Mouse (Mus musculus): ENCODE results near the gene Cycs. TPM values are rescaled to one million over a fixed set of nuclear protein-coding genes. Genes with fewer than 3 reads are reported as not detected.
A peak's percentile ranks its signal among the peaks of the same experiment; 100 is the strongest.

Gene Cycs
- 73.5 and 76.4 TPM in 2 replicates for polyA plus RNA-seq (2015; fragmentation: Nextera tagmentation; extraction: Ambion mirVana)

DNA sequence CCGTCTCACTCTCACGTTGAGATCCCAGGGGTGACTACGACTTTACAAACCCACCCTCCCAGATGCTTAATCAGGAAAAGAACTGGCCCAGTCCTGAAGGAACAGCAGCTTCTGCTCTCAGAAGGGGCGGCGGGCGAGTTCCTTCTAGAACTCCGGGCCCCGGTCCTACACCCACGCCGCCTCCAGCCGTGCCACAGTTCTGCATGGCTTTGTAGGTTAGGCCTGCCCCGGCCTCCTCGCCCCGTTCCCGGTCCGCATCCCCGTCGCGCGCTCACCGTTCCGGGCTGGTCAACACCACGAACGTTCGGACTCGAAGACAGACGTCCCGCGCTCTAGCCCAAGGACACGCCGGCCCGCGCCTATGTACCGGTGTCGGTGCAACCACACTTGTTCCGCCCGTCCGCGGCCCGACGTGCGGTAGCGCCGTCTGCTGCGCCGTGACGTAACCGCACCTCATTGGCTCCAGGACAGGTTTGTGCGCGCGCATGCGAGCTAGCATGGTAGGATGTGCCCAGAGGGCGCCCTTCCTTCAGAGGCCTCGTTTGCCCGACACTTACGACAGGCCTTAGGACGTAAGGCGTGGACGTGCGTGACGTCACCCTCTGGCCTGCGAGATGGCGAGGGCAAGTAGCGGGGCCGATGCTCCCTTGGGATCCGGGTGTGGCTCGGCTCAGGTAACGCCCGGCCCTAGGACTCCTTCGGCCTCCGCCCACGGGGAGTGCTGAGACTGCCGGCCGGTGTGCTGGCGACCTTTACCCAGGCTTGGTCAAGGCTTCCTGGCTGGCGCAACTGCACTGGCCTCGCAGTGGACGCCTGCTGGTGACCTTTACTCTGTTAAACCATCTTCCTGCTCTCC lies at the start of gene Cycs:
Cycs (minus strand) TSS at position 398 of the 856 bp plus-strand sequence.
- WGBS = under 1% methylated on average over 78 of the region's 78 CpGs
- peaks cover 12% of the 10 kb centered on the region for H3K4me1 ChIP-seq (replicated peaks)
- H3K4me3 ChIP-seq = peak within 1 kb of the TSS; percentile 82
- ATAC-seq (ENCODE audit: low FRiP score) = peak; percentile 98
- H3K9ac ChIP-seq = peak within 1 kb of the TSS; percentile 90
- peak within 1 kb of the TSS; percentile 89 for H3K27ac ChIP-seq
- peak within 1 kb of the TSS; percentile 73 for H3K4me2 ChIP-seq
- no peaks in the 10 kb centered on the region for H3K27me3 ChIP-seq
- H3K9me3 ChIP-seq = no peaks in the 10 kb centered on the region
- H3K36me3 ChIP-seq = peaks cover 20% of the 10 kb centered on the region

- H3K4me3 ChIP-seq = no peak overlapping the region
- no peaks in the 10 kb centered on the region for H3K36me3 ChIP-seq
- H3K4me2 ChIP-seq = no peak overlapping the region
- H3K9me3 ChIP-seq = no peaks in the 10 kb centered on the region
- no peak overlapping the region for H3K9ac ChIP-seq
- H3K27me3 ChIP-seq = no peaks in the 10 kb centered on the region
- no peak overlapping the region for H3K27ac ChIP-seq
- peaks cover 9% of the 10 kb centered on the region; the same call in 1 of the 2 replicates for H3K4me1 ChIP-seq (replicated peaks)
- no peak for ATAC-seq (ENCODE audit: low FRiP score)
- 29% methylated on average over 4 of the region's 4 CpGs for WGBS
Measured at GRCm38 (mm10) chr6:50601620-50602019, 35.3 kb upstream of the Cycs start.

- H3K4me3 ChIP-seq = no peak overlapping the region
- H3K4me2 ChIP-seq = no peak overlapping the region
- H3K9me3 ChIP-seq = no peaks in the 10 kb centered on the region
- 0 out of 2 replicates have a peak, but pooled peaks cover 4% of the 10 kb centered on the region for H3K27me3 ChIP-seq
- 62% methylated on average over 5 of the region's 5 CpGs for WGBS
- no peak for ATAC-seq (ENCODE audit: low FRiP score)
- no peak overlapping the region for H3K9ac ChIP-seq
- 0 out of 2 replicates have a peak, but pooled peaks cover 3% of the 10 kb centered on the region for H3K36me3 ChIP-seq
- peaks cover 18% of the 10 kb centered on the region for H3K4me1 ChIP-seq (replicated peaks)
- H3K27ac ChIP-seq = no peak overlapping the region
Measured at GRCm38 (mm10) chr6:50598560-50598959, 32.2 kb upstream of the Cycs start.

- Histone ChIP-seq H3K4me1 (replicated peaks) (peaks cover 18% of the 10 kb centered on the region), H3K9ac (peak within 1 kb of the TSS; percentile 83), H3K27me3 (0 out of 2 replicates have a peak, but pooled peaks cover 4% of the 10 kb centered on the region), H3K9me3 (no peaks in the 10 kb centered on the region), H3K4me3 (peak within 1 kb of the TSS; percentile 64), H3K36me3 (0 out of 2 replicates have a peak, but pooled peaks cover 3% of the 10 kb centered on the region), H3K27ac (peak within 1 kb of the TSS; percentile 52), H3K4me2 (peak within 1 kb of the TSS; percentile 89)
- WGBS = under 1% methylated on average over 60 of the region's 62 CpGs
- ATAC-seq (ENCODE audit: low FRiP score) = peak; percentile 95
Measured at GRCm38 (mm10) chr6:50596301-50597211, 30.2 kb upstream of the Cycs start, which contains the start of gene 4921507P07Rik. Gene 4921507P07Rik (minus strand): TSS chr6:50596632.

- H3K27ac ChIP-seq = no peak overlapping the region
- H3K4me3 ChIP-seq = no peak overlapping the region
- H3K36me3 ChIP-seq = peaks cover 6% of the 10 kb centered on the region; the same call in 1 of the 2 replicates
- H3K4me1 ChIP-seq (replicated peaks) = peaks cover 18% of the 10 kb centered on the region
- ATAC-seq (ENCODE audit: low FRiP score) = no peak
- no peak overlapping the region for H3K4me2 ChIP-seq
- H3K9ac ChIP-seq = no peak overlapping the region
- H3K9me3 ChIP-seq = no peaks in the 10 kb centered on the region
- 91% methylated on average over 2 of the region's 2 CpGs for WGBS
- 0 out of 2 replicates have a peak, but pooled peaks cover 4% of the 10 kb centered on the region for H3K27me3 ChIP-seq
Measured at GRCm38 (mm10) chr6:50594372-50594771, 28.0 kb upstream of the Cycs start.

DNA sequence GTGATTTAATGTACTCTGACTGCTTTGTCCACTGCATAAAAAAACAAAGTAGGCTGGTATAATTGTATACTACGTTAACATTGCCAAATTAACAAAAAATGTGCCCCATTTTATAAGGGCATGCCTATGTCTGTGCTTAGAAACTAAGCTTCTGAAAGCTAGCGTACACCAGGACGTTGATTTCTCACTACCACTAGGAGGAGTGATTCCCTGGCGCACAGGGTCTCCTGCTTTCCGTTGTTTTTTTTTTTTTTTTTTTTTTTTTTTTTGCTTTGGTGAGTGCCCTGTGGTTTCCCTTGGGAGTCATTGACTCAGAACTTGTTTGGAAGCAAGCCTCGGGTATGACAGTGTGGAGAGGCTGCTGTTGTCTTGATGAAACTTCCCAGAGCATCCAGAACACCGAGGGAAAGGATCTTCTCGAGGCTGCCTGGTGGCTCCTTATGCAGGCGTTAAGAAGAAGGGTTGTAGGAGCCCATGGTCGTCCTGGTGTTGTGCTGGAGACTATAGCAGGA lies 27.1 kb upstream of the Cycs start:
- no peak overlapping the region for H3K4me2 ChIP-seq
- no peaks in the 10 kb centered on the region for H3K9me3 ChIP-seq
- H3K4me3 ChIP-seq = no peak overlapping the region
- peaks cover 6% of the 10 kb centered on the region; the same call in 1 of the 2 replicates for H3K36me3 ChIP-seq
- H3K27ac ChIP-seq = no peak overlapping the region
- 65% methylated on average over 10 of the region's 10 CpGs for WGBS
- 0 out of 2 replicates have a peak, but pooled peaks cover 4% of the 10 kb centered on the region for H3K27me3 ChIP-seq
- ATAC-seq (ENCODE audit: low FRiP score) = no peak
- H3K4me1 ChIP-seq (replicated peaks) = peaks cover 14% of the 10 kb centered on the region
- no peak overlapping the region for H3K9ac ChIP-seq

DNA sequence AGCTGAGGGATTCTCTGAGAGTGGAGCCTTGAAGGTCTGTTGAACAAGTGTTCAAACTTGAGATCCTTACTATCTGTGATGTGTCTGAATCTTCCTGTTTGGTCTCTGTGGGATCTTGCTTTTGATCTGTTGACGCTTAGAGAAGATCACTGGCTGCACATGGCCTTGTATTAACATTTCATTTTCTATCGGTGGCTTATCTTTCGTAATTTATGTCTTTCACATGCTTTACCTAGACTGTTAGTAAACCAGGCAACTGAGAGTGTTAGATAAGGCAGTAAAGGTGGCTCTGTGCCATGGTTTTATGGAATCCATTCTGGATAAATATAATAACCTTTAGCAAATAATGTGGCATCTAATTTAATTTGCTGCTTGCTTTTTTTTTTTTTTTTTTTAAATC lies 23.9 kb upstream of the Cycs start:
- H3K4me1 ChIP-seq (replicated peaks) = no peaks in the 10 kb centered on the region
- H3K4me3 ChIP-seq = no peak overlapping the region
- WGBS = 95% methylated on average over 3 of the region's 3 CpGs
- no peak overlapping the region for H3K9ac ChIP-seq
- H3K36me3 ChIP-seq = peaks cover 6% of the 10 kb centered on the region; the same call in 1 of the 2 replicates
- no peak for ATAC-seq (ENCODE audit: low FRiP score)
- H3K27ac ChIP-seq = no peak overlapping the region
- no peaks in the 10 kb centered on the region for H3K9me3 ChIP-seq
- H3K27me3 ChIP-seq = 0 out of 2 replicates have a peak, but pooled peaks cover 1% of the 10 kb centered on the region
- H3K4me2 ChIP-seq = no peak overlapping the region

GRCm38 (mm10) chr6:50588251-50588650 lies 21.9 kb upstream of the Cycs start:
- Histone ChIP-seq H3K9ac (no peak overlapping the region), H3K4me1 (replicated peaks) (no peaks in the 10 kb centered on the region), H3K27ac (no peak overlapping the region), H3K27me3 (no peaks in the 10 kb centered on the region), H3K9me3 (no peaks in the 10 kb centered on the region), H3K4me3 (no peak overlapping the region), H3K4me2 (no peak overlapping the region), H3K36me3 (peaks cover 3% of the 10 kb centered on the region; the same call in 1 of the 2 replicates)
- WGBS = 95% methylated on average over 1 of the region's 1 CpGs
- no peak for ATAC-seq (ENCODE audit: low FRiP score)

- no peak for ATAC-seq (ENCODE audit: low FRiP score)
- H3K27me3 ChIP-seq = no peaks in the 10 kb centered on the region
- no peak overlapping the region for H3K27ac ChIP-seq
- H3K4me2 ChIP-seq = no peak overlapping the region
- H3K9ac ChIP-seq = no peak overlapping the region
- peaks cover 3% of the 10 kb centered on the region; the same call in 1 of the 2 replicates for H3K36me3 ChIP-seq
- H3K4me3 ChIP-seq = no peak overlapping the region
- no peaks in the 10 kb centered on the region for H3K9me3 ChIP-seq
- WGBS = 94% methylated on average over 2 of the region's 2 CpGs
- no peaks in the 10 kb centered on the region for H3K4me1 ChIP-seq (replicated peaks)
Measured at GRCm38 (mm10) chr6:50587412-50587811, 21.1 kb upstream of the Cycs start.

- H3K4me1 ChIP-seq (replicated peaks) = no peaks in the 10 kb centered on the region
- H3K36me3 ChIP-seq = peaks cover 3% of the 10 kb centered on the region; the same call in 1 of the 2 replicates
- no peak overlapping the region for H3K4me3 ChIP-seq
- no peak overlapping the region for H3K27ac ChIP-seq
- no peak overlapping the region for H3K4me2 ChIP-seq
- H3K9me3 ChIP-seq = no peaks in the 10 kb centered on the region
- H3K9ac ChIP-seq = no peak overlapping the region
- no peak for ATAC-seq (ENCODE audit: low FRiP score)
- H3K27me3 ChIP-seq = no peaks in the 10 kb centered on the region
- 80% methylated on average over 5 of the region's 5 CpGs for WGBS
Measured at GRCm38 (mm10) chr6:50586316-50586715, 20.0 kb upstream of the Cycs start.

DNA sequence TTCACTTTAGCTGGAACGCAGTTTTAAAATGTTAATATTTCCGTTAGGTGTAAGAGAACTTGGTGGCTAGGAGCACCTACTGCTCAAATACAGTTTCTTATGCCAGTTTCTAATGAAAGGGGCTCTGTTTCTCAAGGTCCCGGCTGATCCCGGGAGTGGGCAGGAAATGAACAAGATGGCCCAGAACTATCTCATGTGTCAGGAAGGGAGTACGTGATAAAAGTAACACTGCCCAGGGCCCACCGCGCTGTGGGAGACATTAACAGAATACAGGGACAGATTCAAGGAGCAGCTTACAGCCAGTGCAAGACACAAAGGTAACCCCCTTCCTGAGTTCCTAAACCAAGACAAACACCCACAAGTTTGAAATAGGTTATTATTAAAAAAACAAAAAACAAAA lies 19.4 kb upstream of the Cycs start:
- Histone ChIP-seq H3K4me1 (replicated peaks) (no peaks in the 10 kb centered on the region), H3K27ac (no peak overlapping the region), H3K9me3 (no peaks in the 10 kb centered on the region), H3K4me2 (no peak overlapping the region), H3K4me3 (no peak overlapping the region), H3K9ac (no peak overlapping the region), H3K27me3 (no peaks in the 10 kb centered on the region), H3K36me3 (no peaks in the 10 kb centered on the region)
- WGBS = 87% methylated on average over 7 of the region's 7 CpGs
- ATAC-seq (ENCODE audit: low FRiP score) = no peak
